Mouse (Mus musculus) central nervous system, embryonic 11.5 days (tissue): Measurements from ENCODE around the gene Prom2. TPM values are rescaled to one million over a fixed set of nuclear protein-coding genes. Genes with fewer than 3 reads are reported as not detected.

Source experiments
- polyA plus RNA-seq: library from polyadenylated mRNA; depleted of rRNA; stranded (reverse); fragments of >200 nt; gene quantifications from 2 replicates; pipeline ENCODE4 v1.2.3, GENCODE M21; 2012; rRNA removed

The Prom2 gene
- 0.37 and 0.80 TPM in 2 replicates for polyA plus RNA-seq

GRCm38 (mm10) chr2:127541185-127541584, at the start of gene Prom2:
TSS of gene Prom2 (minus strand) at chr2:127541467.

DNA sequence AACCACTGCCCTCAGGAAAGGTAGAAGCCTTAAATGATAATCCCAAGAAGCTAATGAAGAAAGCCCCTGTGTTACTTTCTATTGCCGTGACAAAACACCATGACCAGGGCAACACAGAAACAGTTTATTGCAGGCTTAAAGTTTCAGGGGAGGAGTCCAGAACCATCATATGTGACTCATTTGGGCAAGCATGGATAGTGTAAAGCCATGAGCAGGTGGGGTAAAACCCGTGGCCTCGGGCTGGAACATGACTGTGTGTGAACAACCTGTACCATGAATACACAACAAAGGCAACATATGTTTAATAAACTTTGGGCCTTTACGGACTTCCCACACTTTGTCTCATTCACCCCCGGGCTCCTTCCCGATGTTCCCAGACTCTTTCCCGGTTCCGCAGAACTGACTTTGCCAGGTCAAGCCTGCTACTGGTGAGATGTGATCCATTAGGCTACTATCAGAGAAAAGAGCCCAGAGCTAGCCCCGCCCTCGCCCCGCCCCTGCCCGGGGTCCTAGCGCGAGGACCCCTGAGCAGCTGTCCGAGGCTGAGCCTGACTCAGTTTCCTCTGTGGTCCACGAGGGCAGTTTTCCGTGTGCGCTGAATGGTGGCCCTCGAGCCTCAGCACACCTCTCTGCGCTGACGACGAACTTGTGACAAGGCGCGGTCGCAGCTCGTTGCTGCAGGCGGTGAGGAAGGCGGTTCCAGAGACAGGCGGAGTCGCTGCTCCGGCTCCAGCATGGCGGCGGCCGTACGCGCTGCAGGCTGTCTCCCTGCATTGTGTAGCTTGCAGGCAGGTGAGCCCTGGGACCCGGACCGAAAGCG, 45.6 kb upstream of the Prom2 start, which contains the start of the genes Zfp661 and Mrps5:
Zfp661 (minus strand) TSS at position 401 of the 820 bp plus-strand sequence.
Mrps5 (plus strand) TSS at position 529 of the 820 bp plus-strand sequence.

GRCm38 (mm10) chr2:127522006-127522441, 19.2 kb downstream of the Prom2 start, which contains the start of gene Kcnip3:
TSS of gene Kcnip3 (minus strand) at chr2:127522094.

Other genes starting within 250 kb of the Prom2 start
- gene Dusp2, start 205.3 kb downstream of the Prom2 start, polyA plus RNA-seq, result 3.9 and 4.0 TPM in 2 replicates
- gene Astl, start 202.8 kb downstream of the Prom2 start, polyA plus RNA-seq, result not detected in 2 replicates
- 1.6 and 2.5 TPM in 2 replicates for gene Adra2b, start 178.3 kb downstream of the Prom2 start, polyA plus RNA-seq
- 0.16 and 0.27 TPM in 2 replicates for gene Gpat2, start 116.3 kb downstream of the Prom2 start, polyA plus RNA-seq
- 19.9 and 31.3 TPM in 2 replicates for gene Fahd2a, start 96.9 kb downstream of the Prom2 start, polyA plus RNA-seq
- 3.6 TPM in 2 replicates for gene Kcnip3, start 19.4 kb downstream of the Prom2 start, polyA plus RNA-seq
- 10.0 TPM in 2 replicates for gene Zfp661, start 45.6 kb upstream of the Prom2 start, polyA plus RNA-seq
- gene Mrps5, start 45.8 kb upstream of the Prom2 start, polyA plus RNA-seq, result 97.0 and 105 TPM in 2 replicates
- gene Mal, start 115.2 kb upstream of the Prom2 start, polyA plus RNA-seq, result 0.31 and 0.44 TPM in 2 replicates
- 0.29 and 1.2 TPM in 2 replicates for gene Mall, start 188.5 kb upstream of the Prom2 start, polyA plus RNA-seq
- gene Nphp1, start 247.4 kb upstream of the Prom2 start, polyA plus RNA-seq, result 33.4 and 52.5 TPM in 2 replicates